Mouse (Mus musculus) bone marrow macrophage, adult 2 months (primary cell): ENCODE results near the gene AU040320. TPM values are rescaled to one million over a fixed set of nuclear protein-coding genes. Genes with fewer than 3 reads are reported as not detected.

Source experiments
- H3K27ac ChIP-seq: 2 replicates; pipeline ENCODE4 v1.5.1; 2012; ENCODE audit warnings: low read depth, low read length; ENCODE audit not compliant: insufficient read depth
- H3K4me1 ChIP-seq: 2 replicates; pipeline ENCODE4 v1.6.1; 2012; ENCODE audit warnings: low read length; ENCODE audit not compliant: control insufficient read depth, insufficient read depth
- H3K4me3 ChIP-seq: 2 replicates; pipeline ENCODE4 v1.5.1; 2012; ENCODE audit warnings: mild to moderate bottlenecking, low read length, moderate library complexity; ENCODE audit not compliant: insufficient read depth
- CTCF ChIP-seq: IDR thresholded peaks from 2 replicates; pipeline ENCODE4 v1.5.1; 2012; ENCODE audit warnings: low read depth, mild to moderate bottlenecking, low read length, moderate library complexity
- POLR2A ChIP-seq: IDR thresholded peaks from 2 replicates; pipeline ENCODE4 v1.6.1; 2012; ENCODE audit warnings: mild to moderate bottlenecking, low read depth, low read length, borderline replicate concordance
- polyA plus RNA-seq: library from polyadenylated mRNA; stranded (reverse); fragments of >200 nt; gene quantifications from 2 replicates; pipeline ENCODE4 v1.2.4, GENCODE M21; 2012; ENCODE audit not compliant: missing spikeins, insufficient read depth, insufficient read length

The AU040320 gene
- polyA plus RNA-seq, 1 experiment = 25.3 TPM

DNA sequence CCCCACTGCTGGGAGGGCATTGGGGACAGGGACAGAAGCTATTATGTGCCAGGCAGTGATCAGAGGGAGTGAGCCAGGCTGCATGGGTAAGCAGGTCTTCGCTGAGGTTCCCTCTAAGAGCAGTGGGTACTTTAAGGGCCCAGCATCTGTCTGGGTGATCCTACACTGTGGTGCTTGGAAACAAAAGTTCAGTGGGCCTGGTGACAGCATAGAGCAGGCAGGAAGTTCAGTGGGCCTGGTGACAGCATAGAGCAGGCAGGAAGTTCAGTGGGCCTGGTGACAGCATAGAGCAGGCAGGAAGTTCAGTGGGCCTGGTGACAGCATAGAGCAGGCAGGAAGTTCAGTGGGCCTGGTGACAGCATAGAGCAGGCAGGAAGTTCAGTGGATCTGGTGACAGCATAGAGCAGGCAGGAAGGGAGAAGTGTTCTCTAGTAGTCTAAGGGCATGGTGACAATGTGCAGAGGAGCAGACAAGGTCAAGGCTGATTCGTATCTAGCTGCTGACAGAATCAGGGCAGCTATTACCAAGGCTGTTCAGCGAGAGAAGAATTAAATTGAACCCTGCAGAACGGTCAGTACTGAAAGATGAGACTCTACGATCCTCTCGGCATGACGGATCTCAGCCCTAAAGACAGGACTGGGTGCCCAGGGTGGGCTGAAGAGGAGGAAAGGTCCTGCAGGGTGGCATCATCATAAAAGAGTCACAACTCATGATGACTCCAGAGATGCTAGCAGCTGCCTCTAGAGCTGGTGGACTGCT, 96.9 kb downstream of the AU040320 start:
- no peak for TF ChIP-seq CTCF
- no peak for TF ChIP-seq POLR2A
- no peak overlapping the region for H3K4me3 ChIP-seq
- H3K27ac ChIP-seq = peak overlapping the region; percentile 30
- peaks cover 18% of the 10 kb centered on the region for H3K4me1 ChIP-seq

DNA sequence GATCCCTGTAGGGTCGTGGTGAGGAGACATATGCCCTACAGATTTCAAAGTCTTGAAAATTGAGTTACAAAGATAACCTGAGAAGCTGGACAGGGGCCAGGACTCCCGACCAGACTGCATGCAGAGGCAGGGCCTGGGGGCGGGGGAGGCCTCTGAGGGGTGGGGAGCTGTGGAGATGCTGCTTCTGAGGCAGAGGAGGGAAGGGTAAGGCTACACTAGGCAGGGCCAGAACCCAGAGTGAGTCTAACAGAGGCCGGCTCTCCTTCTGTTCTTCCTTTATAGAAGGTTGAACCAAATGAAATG, 97.4 kb downstream of the AU040320 start:
- TF ChIP-seq CTCF (no peak), POLR2A (no peak)
- no peak overlapping the region for H3K4me3 ChIP-seq
- H3K27ac ChIP-seq = peak overlapping the region; percentile 30
- H3K4me1 ChIP-seq = peaks cover 18% of the 10 kb centered on the region

DNA sequence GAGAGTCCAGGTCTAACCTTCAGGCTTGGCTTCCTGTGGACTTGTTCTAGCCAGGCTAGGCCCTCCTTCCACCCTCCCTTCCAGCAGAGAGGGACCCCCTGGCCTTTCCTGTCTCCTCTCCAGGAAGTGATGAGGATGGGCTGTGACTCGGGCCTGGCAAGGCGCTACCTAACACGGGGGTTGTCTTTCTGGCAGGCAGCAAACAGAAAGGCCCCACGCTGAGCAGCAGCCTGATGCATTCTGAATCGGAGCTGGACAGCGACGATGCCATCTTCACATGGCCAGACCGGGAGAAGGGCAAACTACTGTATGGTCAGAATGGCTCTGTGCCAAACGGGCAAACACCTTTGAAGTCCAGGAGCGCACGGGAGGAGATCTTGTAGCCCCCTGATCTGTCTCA, 99.6 kb downstream of the AU040320 start:
- H3K27ac ChIP-seq = no peak overlapping the region
- no peak overlapping the region for H3K4me3 ChIP-seq
- H3K4me1 ChIP-seq = peaks cover 12% of the 10 kb centered on the region
- TF ChIP-seq CTCF (no peak), POLR2A (no peak)

DNA sequence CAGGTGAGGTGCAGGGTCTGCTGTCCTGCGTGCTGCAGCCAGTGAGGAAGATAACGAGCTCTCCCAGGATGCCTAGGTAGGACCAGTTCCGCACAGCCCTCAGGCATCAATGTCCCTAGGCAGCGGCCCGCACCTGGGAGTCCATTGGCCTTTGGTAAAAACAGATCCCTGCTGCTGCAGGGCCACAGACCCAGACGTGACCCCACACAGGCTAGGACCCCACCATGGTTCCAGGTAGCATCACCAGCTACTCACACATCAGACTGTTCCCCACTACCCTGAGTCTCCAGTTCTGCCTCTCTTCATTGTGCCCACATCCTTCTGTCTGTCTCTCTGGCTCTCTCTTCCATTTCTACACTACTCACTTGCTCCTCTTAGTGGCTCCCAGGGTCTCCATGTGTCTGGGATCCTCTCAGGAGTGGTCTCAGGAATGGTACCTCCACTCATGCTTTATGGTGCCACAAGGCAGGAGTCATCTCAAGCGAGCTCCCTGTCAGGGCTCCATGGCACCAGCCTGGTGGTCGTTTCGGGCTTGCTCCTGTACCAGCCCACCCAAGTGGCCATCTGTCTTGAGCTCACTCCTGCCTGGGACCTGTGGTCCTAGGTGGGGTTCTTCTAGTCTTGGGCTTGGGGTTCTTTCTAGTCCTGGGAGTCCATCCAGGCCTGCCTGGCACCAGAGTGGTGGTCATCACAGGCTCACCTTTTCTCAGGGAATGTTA, 107.1 kb downstream of the AU040320 start:
- no peak for TF ChIP-seq POLR2A
- no peak for TF ChIP-seq CTCF
- no peak overlapping the region for H3K4me3 ChIP-seq
- no peaks in the 10 kb centered on the region for H3K4me1 ChIP-seq
- no peak overlapping the region for H3K27ac ChIP-seq

DNA sequence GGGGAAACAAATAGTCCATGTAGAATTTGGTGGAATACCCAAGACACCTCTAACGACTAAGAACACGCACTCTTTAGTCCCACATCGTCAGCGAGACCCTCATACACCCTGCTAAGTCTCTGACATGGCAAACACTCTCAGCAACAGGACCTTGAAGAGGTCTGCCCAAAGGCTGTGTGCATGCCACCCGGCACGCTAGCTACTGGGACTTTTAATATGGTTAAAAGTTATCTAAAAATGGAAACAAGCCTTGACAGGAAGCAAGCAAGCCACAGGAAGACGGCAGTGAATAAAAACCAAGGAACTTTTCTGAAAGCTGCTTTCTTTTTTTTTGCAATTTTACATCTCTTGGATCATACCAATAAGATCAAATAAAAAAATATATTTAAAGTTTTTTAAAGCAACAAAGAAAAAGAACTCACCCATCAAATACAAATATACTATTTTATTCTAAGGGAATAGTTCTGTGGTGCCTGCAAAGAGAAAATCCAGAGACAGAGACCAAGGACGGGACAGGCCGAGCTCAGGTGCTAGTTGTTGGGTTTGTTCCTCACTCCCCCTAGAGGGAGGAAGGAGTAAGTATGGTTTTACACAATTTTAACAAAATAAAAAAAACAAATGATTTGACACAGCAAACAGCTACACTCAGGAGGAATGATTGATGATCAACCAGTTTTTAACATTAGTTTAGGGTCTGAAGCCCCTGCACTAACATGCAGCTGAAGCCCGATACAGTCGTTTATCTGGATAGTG, 108.3 kb downstream of the AU040320 start:
- Histone ChIP-seq H3K4me3 (no peak overlapping the region), H3K27ac (no peak overlapping the region), H3K4me1 (no peaks in the 10 kb centered on the region)
- TF ChIP-seq CTCF (peak; percentile 24; the same call in 1 of the 2 replicates), POLR2A (no peak)

DNA sequence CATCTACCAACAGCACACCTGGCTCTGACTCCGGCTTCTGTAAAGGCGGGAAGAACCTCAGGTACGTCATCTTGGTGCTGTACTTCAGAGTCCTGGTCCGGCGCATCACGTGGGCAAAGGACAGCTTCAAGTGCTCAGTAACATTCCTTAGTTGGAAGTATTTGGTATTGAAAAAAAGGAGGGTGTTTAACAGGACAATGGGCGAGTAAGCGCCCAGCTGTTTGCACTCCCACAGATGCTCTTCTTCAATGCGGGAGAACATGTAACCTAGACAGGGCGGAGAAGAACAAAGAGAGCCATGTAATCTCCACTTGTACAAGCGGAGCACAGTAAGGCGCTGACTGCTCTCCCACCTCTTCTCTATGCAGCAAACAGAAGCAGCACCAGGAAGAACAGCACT, 115.4 kb downstream of the AU040320 start:
- Histone ChIP-seq H3K4me1 (no peaks in the 10 kb centered on the region), H3K27ac (no peak overlapping the region), H3K4me3 (no peak overlapping the region)
- TF ChIP-seq CTCF = no peak
- TF ChIP-seq POLR2A = no peak

DNA sequence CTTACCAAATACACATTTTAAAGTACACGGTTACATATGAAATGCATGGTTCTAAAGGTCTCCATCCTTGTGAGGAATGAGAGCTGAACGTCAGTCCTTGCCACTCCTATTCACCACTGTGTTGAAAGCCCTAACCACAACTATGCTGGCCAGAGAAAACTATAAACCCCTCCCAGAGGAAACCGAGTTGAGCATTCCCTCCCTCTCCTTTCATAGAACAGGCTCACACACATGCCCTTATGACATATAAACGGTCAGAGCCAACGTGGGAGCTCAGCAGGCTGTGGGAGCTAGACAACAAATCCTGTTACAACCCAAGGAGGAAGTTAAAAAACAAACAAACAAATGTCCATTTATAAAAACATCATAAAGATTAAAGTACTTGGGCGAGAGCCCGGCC, 119.4 kb downstream of the AU040320 start:
- H3K4me1 ChIP-seq = no peaks in the 10 kb centered on the region
- TF ChIP-seq CTCF (no peak), POLR2A (no peak)
- H3K4me3 ChIP-seq = no peak overlapping the region
- H3K27ac ChIP-seq = no peak overlapping the region

DNA sequence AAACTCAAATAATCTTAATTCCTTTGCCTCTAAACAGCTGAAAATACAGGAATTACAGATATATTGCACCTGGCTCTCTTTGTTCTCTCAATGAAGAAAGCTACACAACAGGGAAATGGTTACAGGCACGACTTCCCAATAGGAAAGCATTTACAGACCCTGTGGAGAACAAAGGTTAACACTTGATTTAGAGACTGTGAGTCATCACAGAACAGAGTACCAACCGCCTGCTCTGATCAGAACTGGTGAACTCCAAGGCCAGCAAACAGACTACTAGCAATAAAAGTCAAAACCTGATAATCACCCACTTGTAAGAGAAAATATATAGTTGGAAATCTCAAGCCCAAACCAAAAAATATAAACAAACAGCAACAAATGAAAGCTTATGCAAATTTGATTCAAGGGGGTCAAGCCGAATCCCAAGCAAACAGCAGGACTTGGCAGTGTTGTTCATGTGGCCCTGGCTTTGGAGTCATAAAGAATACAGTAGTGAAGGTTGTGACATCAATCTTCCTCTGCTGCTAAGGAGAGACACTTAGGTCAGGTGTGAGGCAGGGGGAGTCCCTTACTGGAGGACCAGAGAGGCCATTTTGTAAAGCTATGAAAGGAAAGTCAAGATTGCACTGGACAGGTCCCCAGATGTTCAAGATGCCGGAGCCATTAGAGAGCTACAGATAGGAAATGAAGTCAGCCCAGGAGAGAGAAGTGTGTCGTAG, 126.4 kb downstream of the AU040320 start:
- H3K4me1 ChIP-seq = peaks cover 3% of the 10 kb centered on the region
- H3K4me3 ChIP-seq = no peak overlapping the region
- no peak overlapping the region for H3K27ac ChIP-seq
- no peak for TF ChIP-seq POLR2A
- no peak for TF ChIP-seq CTCF

DNA sequence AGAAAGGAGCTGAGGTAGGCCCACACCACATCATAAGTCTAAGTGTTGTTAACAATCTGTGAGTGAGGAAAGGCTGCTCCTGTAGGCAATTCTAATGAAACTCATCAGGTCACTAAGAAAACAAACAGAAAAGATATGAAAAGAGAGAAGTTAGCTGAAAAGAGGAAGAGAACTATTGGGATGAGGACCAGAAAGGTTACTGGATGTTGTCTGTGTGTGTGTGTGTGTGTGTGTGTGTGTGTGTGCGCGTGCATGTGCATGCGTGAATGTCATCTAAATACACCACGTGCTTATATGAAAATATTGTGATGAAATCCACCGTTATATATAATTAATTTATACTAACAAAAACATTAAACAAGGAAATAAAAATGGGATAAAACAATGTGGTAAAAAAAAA, 130.3 kb downstream of the AU040320 start:
- H3K27ac ChIP-seq = no peak overlapping the region
- H3K4me3 ChIP-seq = no peak overlapping the region
- H3K4me1 ChIP-seq = peaks cover 3% of the 10 kb centered on the region
- TF ChIP-seq POLR2A = no peak
- TF ChIP-seq CTCF = no peak

DNA sequence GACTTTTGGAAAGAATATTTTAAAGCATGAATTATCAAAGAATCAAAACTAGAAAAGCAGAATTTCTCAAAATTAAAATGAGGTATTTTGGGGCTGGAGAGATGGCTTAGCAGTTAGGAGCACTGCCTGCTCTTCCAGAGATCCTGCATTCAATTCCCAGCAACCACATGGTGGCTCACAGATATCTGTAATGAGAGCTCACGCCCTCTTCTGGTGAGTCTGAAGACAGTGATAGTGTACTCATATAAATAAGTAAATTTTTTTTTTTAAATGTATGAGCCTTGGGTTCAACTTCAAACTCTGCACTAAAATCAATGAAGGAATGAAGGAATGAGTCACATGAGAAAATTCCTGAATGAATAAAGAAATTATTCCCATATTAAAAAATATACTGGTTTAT, 132.6 kb downstream of the AU040320 start:
- TF ChIP-seq CTCF (no peak), POLR2A (no peak)
- Histone ChIP-seq H3K4me1 (peaks cover 10% of the 10 kb centered on the region), H3K27ac (no peak overlapping the region), H3K4me3 (no peak overlapping the region)
